Mouse (Mus musculus): ENCODE measurements at regions not wholly inside any gene's neighbourhood (a gene's known extent, or its start where the extent isn't known, plus 50 kb on each side); places are given as distances from the start of the nearest gene placed in this dataset.

DNA sequence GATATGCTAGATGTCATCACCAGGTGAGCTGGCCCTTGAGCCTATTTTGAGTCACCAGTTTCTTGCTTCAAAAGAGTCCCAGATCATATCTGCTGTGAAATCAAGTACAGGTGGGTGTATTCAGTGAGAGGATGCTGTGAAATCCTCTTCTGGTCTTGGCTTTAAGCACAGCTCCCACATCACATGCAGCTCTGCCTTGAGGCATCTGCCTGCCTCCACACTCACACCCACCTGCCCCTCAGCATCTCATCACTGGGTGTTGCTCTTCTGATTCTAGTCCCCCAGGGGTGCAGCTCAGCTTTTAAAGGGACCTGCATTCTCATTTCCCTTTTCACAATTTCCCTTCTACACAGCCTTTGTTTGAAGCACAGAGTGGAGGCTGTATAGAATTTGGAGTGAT is 262.9 kb downstream of the Ttc32 start:
- no peak for TF ChIP-seq POLR2A (IDR thresholded peaks at IDR 0.05; ENCODE audit: borderline replicate concordance, extremely low read depth, insufficient read depth, insufficient read length, poor library complexity, severe bottlenecking)
- TF ChIP-seq CTCF (IDR thresholded peaks at IDR 0.05; ENCODE audit: borderline replicate concordance, extremely low read depth, insufficient read depth, insufficient read length), result no peak
